Mouse (Mus musculus) c-Kit-positive CD71-negative TER-119-negative erythroid progenitor cells, embryonic 14.5 days (primary cell): ENCODE results near the gene Limd2.

Experiments used
- DNase-seq: peaks from one replicate; pipeline ENCODE4 v3.0.0-alpha.2; 2013; ENCODE audit warnings: low read depth

Gene Limd2

GRCm38 (mm10) chr11:106173228-106173627, 12.6 kb upstream of the Limd2 start:
- no peak for DNase-seq

- DNase-seq = no peak
Observed at GRCm38 (mm10) chr11:106170807-106171206, 10.1 kb upstream of the Limd2 start.

GRCm38 (mm10) chr11:106167435-106167834, 6.8 kb upstream of the Limd2 start:
- DNase-seq = no peak

GRCm38 (mm10) chr11:106164601-106165180, 4.0 kb upstream of the Limd2 start:
- no peak for DNase-seq

- DNase-seq = no peak
Observed at GRCm38 (mm10) chr11:106163546-106163945, 2.9 kb upstream of the Limd2 start.

GRCm38 (mm10) chr11:106162237-106162636, 1.6 kb upstream of the Limd2 start:
- no peak for DNase-seq

- DNase-seq = peak; percentile 50
Observed at GRCm38 (mm10) chr11:106159921-106160840, 479 bp downstream of the Limd2 start.

- DNase-seq = peak; percentile 67
Observed at GRCm38 (mm10) chr11:106159216-106159920, 1.3 kb downstream of the Limd2 start.

GRCm38 (mm10) chr11:106158930-106159215, 1.8 kb downstream of the Limd2 start:
- no peak for DNase-seq

GRCm38 (mm10) chr11:106158081-106158929, 2.4 kb downstream of the Limd2 start:
- DNase-seq = no peak

- DNase-seq = no peak
Observed at GRCm38 (mm10) chr11:106157154-106157553, 3.5 kb downstream of the Limd2 start.

GRCm38 (mm10) chr11:106156257-106156656, 4.4 kb downstream of the Limd2 start:
- DNase-seq = no peak

- no peak for DNase-seq
Observed at GRCm38 (mm10) chr11:106155761-106156160, 4.9 kb downstream of the Limd2 start.

- DNase-seq = no peak
Observed at GRCm38 (mm10) chr11:106154770-106155169, 5.9 kb downstream of the Limd2 start.

GRCm38 (mm10) chr11:106154091-106154490, 6.6 kb downstream of the Limd2 start:
- no peak for DNase-seq

GRCm38 (mm10) chr11:106152132-106152531, 8.5 kb downstream of the Limd2 start:
- no peak for DNase-seq

- no peak for DNase-seq
Observed at GRCm38 (mm10) chr11:106151219-106151618, 9.4 kb downstream of the Limd2 start.

GRCm38 (mm10) chr11:106134580-106135528, 25.8 kb downstream of the Limd2 start:
- DNase-seq = no peak

GRCm38 (mm10) chr11:106132516-106132915, 28.1 kb downstream of the Limd2 start:
- DNase-seq = no peak

- no peak for DNase-seq
Observed at GRCm38 (mm10) chr11:106129477-106129876, 31.2 kb downstream of the Limd2 start.
